Mouse (Mus musculus): ENCODE data around the gene Prkce.

Prkce gene

GRCm38 (mm10) chr17:86662301-86662700, 494.7 kb downstream of the Prkce start:
- DNase-seq = no peak

GRCm38 (mm10) chr17:86663471-86663870, 495.9 kb downstream of the Prkce start:
- DNase-seq = no peak

- DNase-seq = no peak
Measured at GRCm38 (mm10) chr17:86667836-86668600, 500.4 kb downstream of the Prkce start.

GRCm38 (mm10) chr17:86669641-86670373, 502.2 kb downstream of the Prkce start:
- DNase-seq = no peak

DNA sequence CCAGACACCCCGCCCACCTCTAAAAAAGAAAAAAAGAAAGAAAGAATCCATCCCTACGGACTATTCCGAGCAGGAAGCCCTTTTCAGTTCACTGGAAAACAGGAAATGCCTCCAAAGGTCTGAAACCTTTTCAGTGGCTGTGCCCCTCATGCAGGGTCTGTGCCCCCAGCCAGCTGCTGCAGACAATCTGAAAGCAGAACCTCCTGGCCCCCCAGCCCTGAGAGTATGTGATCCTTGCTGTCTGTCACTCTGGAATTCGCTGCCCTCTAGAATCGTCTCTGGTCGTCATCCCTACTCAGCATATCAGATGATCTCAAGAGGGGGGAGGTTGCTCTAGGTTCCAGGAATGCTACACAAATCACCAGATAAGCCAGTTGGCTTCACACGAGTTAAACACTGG, 503.1 kb downstream of the Prkce start:
- DNase-seq = no peak

DNA sequence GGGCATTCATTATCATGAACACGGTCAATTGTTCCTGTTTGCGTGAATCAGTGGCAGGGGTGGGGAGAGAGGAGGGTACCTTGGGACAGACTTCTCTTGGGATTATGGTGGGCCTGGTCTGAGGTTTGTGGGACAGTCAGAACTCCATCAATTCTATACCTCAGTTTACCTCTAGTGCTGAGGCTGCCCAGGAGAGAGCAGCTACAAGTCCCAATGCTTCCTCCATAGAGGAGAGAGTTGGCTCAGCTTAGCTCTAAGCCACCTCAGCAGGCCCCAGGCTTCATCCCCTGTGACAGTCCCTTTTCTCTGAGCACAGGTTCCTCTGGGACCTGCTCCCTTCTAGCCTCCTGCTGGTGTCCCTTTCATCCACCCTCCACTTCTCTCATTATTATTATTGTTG, 507.4 kb downstream of the Prkce start:
- no peak for DNase-seq

DNA sequence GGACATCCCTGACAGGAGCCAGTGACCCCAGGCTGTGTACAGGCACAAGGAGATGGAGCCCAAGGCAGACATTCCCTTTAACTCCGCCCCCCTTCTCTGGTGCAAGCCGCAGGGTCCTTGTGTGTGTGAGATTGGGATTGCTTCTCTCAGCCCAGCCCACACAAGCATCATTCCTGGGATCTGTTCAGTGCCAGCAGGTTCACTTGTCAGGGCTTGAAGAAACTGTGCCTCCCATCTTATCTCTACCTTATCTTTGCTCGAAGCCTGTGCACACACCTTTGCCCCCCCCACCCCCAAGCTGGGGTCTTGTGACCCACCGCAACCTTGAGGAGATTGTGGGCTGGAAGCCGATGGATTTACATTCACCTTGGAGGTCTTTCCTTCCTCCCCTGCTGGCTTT, 508.8 kb downstream of the Prkce start:
- no peak for DNase-seq

DNA sequence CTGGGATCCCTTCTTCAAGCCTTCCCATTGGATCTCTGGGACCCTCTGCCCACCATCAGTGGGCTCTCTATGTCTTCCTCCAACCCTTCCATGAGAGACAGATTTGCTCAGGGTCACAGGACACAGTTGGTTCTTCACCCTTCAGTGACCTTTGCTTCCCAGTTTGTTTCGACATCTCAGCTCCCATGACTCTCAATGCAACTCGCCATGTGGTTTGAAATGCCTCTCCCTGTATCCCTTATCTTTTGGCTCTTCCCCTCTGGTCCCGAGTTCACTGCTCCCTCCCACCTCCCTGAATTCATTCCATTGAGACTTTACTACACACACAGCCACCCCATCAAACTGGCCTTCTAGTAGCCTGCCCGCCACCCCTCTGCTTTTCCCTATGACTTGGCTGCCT, 509.3 kb downstream of the Prkce start:
- DNase-seq = no peak

GRCm38 (mm10) chr17:86685263-86685662, 517.7 kb downstream of the Prkce start:
- DNase-seq = no peak

DNA sequence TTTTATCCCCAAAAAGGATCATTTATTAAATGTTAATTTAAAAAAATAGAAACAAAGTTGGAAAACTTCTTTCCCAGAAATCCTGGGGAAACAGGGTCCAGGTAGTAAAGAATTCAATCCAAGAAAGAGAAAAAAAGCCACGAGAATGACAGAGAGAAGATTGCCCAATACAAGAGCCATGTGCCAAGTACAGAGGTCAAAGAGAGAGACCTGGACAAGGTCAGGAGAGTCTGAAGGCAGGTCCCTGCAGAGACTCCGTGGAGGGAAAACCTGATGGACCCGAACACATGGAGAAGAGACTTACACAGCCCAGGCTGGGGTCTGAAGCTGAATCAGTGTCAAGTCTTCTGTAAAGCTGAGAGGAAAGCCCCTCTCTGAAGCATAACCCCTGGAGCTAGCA, 519.4 kb downstream of the Prkce start:
- DNase-seq = no peak

- no peak for DNase-seq
Measured at GRCm38 (mm10) chr17:86690871-86691390, 523.3 kb downstream of the Prkce start.

GRCm38 (mm10) chr17:86697751-86698150, 530.2 kb downstream of the Prkce start:
- DNase-seq = no peak

- DNase-seq = no peak
Measured at GRCm38 (mm10) chr17:86703336-86703735, 535.8 kb downstream of the Prkce start.

DNA sequence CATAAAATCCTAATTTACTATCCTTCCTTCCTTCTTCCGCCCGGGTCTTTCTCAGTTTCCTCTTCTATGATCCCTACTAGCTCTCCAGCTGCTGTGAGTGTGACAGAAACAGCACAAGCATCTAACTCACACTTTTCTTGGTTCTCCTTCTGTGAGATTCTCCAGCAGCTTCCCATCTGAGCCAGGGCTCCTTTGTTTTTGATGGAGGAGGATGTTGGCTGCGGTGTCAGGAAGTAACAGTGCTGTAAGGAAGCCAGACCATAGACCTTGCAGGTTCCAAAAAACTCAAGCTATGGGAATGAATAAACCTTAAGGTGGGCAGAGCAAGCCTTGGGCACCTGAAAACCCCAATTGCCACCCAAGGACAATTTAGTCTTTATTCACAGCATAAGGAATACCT, 537.7 kb downstream of the Prkce start:
- DNase-seq = peak in 1 of 2 experiments; percentile 15

GRCm38 (mm10) chr17:86706467-86706866, 538.9 kb downstream of the Prkce start:
- no peak for DNase-seq

All from lung, adult 18-20 months (tissue).